Mouse (Mus musculus) hindbrain, embryonic 15.5 days (tissue): ENCODE results near the gene Slc35e3. TPM values are rescaled to one million over a fixed set of nuclear protein-coding genes. Genes with fewer than 3 reads are reported as not detected.
A peak's percentile ranks its signal among the peaks of the same experiment; 100 is the strongest.

Experiments used
- ATAC-seq: fragments of 200-750 bp; cut with Nextera tagmentation; 2 replicates; pipeline ENCODE4 v1.8.0; 2017; ENCODE audit warnings: low read depth, moderate number of reproducible peaks, moderate TSS enrichment; ENCODE audit not compliant: low FRiP score
- H3K27ac ChIP-seq: fragments of 300-500 bp; sonication (generic); replicated peaks from 2 replicates; pipeline ENCODE4 v1.5.1; 2015; ENCODE audit warnings: mild to moderate bottlenecking, inconsistent platforms
- H3K27me3 ChIP-seq: fragments of 300-500 bp; sonication (generic); 2 replicates; pipeline ENCODE4 v1.6.1; 2015; ENCODE audit warnings: control low read depth, inconsistent platforms
- H3K36me3 ChIP-seq: fragments of 300-500 bp; sonication (generic); 2 replicates; pipeline ENCODE4 v1.6.1; 2015; ENCODE audit warnings: control low read depth, inconsistent platforms
- H3K4me1 ChIP-seq: fragments of 300-500 bp; sonication (generic); replicated peaks from 2 replicates; pipeline ENCODE4 v1.6.1; 2015; ENCODE audit warnings: control low read depth, inconsistent platforms
- H3K4me2 ChIP-seq: fragments of 300-500 bp; sonication (generic); 2 replicates; pipeline ENCODE4 v1.6.1; 2015; ENCODE audit warnings: moderate library complexity, mild to moderate bottlenecking, inconsistent platforms
- H3K4me3 ChIP-seq: fragments of 300-500 bp; sonication (generic); 2 replicates; pipeline ENCODE4 v1.5.1; 2015; ENCODE audit warnings: mild to moderate bottlenecking, inconsistent platforms
- H3K9ac ChIP-seq: fragments of 300-500 bp; sonication (generic); 2 replicates; pipeline ENCODE4 v1.6.1; 2015; ENCODE audit warnings: inconsistent platforms
- H3K9me3 ChIP-seq: fragments of 300-500 bp; sonication (generic); 2 replicates; pipeline ENCODE4 v1.6.1; 2016; ENCODE audit warnings: control low read depth, inconsistent platforms
- WGBS: fragments of 180-500 bp; shearing (Covaris S2); methylation state at CpG from one replicate; pipeline ENCODE4 v1.1.7; 2015; 5-methylcytosine and 5-hydroxymethylcytosine counted together
- polyA plus RNA-seq: library from polyadenylated mRNA; unstranded; fragments of >200 nt; fragmentation: Nextera tagmentation; extraction: Ambion mirVana; gene quantifications from 2 replicates; pipeline ENCODE4 v1.2.1, GENCODE M21; 2015

Gene Slc35e3
- polyA plus RNA-seq, 1 experiment from 2014 or later: 32.4 TPM

GRCm38 (mm10) chr10:117692173-117692572, 54.0 kb downstream of the Slc35e3 start:
- H3K27ac ChIP-seq: no peak overlapping the region
- H3K4me3 ChIP-seq: no peak overlapping the region
- no peaks in the 10 kb centered on the region for H3K4me1 ChIP-seq
- no peak for ATAC-seq
- peaks cover 84% of the 10 kb centered on the region for H3K36me3 ChIP-seq
- H3K27me3 ChIP-seq: no peaks in the 10 kb centered on the region
- no peaks in the 10 kb centered on the region for H3K9me3 ChIP-seq
- H3K9ac ChIP-seq: no peak overlapping the region
- no peak overlapping the region for H3K4me2 ChIP-seq

GRCm38 (mm10) chr10:117691389-117691968, 54.7 kb downstream of the Slc35e3 start:
- Histone ChIP-seq H3K9ac (no peak overlapping the region), H3K9me3 (no peaks in the 10 kb centered on the region), H3K27me3 (no peaks in the 10 kb centered on the region), H3K4me1 (no peaks in the 10 kb centered on the region), H3K4me3 (no peak overlapping the region), H3K4me2 (no peak overlapping the region), H3K36me3 (peaks cover 77% of the 10 kb centered on the region), H3K27ac (no peak overlapping the region)
- WGBS: 96% methylated on average over 10 of the region's 10 CpGs
- ATAC-seq: no peak

- 94% methylated on average over 3 of the region's 3 CpGs for WGBS
- H3K4me3 ChIP-seq: no peak overlapping the region
- H3K9ac ChIP-seq: no peak overlapping the region
- no peaks in the 10 kb centered on the region for H3K9me3 ChIP-seq
- no peak overlapping the region for H3K4me2 ChIP-seq
- no peaks in the 10 kb centered on the region for H3K4me1 ChIP-seq
- H3K27ac ChIP-seq: no peak overlapping the region
- H3K27me3 ChIP-seq: no peaks in the 10 kb centered on the region
- no peak for ATAC-seq
- peaks cover 71% of the 10 kb centered on the region for H3K36me3 ChIP-seq
These were observed 55.3 kb downstream of the Slc35e3 start for GRCm38 (mm10) chr10:117690770-117691296.

- ATAC-seq: no peak
- Histone ChIP-seq H3K4me1 (no peaks in the 10 kb centered on the region), H3K27ac (no peak overlapping the region), H3K27me3 (no peaks in the 10 kb centered on the region), H3K9ac (no peak overlapping the region), H3K4me3 (no peak overlapping the region), H3K9me3 (no peaks in the 10 kb centered on the region), H3K4me2 (no peak overlapping the region), H3K36me3 (peaks cover 63% of the 10 kb centered on the region)
- 90% methylated on average over 2 of the region's 2 CpGs for WGBS
These were observed 56.1 kb downstream of the Slc35e3 start for GRCm38 (mm10) chr10:117690101-117690352.

GRCm38 (mm10) chr10:117689297-117690100, 56.7 kb downstream of the Slc35e3 start:
- H3K27me3 ChIP-seq: no peaks in the 10 kb centered on the region
- 95% methylated on average over 11 of the region's 11 CpGs for WGBS
- no peak overlapping the region for H3K4me2 ChIP-seq
- H3K4me1 ChIP-seq: no peaks in the 10 kb centered on the region
- no peaks in the 10 kb centered on the region for H3K9me3 ChIP-seq
- peaks cover 58% of the 10 kb centered on the region for H3K36me3 ChIP-seq
- H3K4me3 ChIP-seq: no peak overlapping the region
- H3K27ac ChIP-seq: no peak overlapping the region
- no peak overlapping the region for H3K9ac ChIP-seq
- no peak for ATAC-seq

GRCm38 (mm10) chr10:117688204-117689151, 57.7 kb downstream of the Slc35e3 start:
- WGBS: 84% methylated on average over 13 of the region's 13 CpGs
- Histone ChIP-seq H3K9me3 (no peaks in the 10 kb centered on the region), H3K9ac (no peak overlapping the region), H3K4me1 (no peaks in the 10 kb centered on the region), H3K27ac (no peak overlapping the region), H3K27me3 (no peaks in the 10 kb centered on the region), H3K4me3 (no peak overlapping the region), H3K4me2 (no peak overlapping the region), H3K36me3 (peaks cover 53% of the 10 kb centered on the region)
- peak; percentile 61; the same call in 1 of the 2 replicates for ATAC-seq

GRCm38 (mm10) chr10:117687577-117687976, 58.6 kb downstream of the Slc35e3 start:
- Histone ChIP-seq H3K4me2 (no peak overlapping the region), H3K27me3 (no peaks in the 10 kb centered on the region), H3K9ac (no peak overlapping the region), H3K36me3 (peaks cover 47% of the 10 kb centered on the region), H3K9me3 (no peaks in the 10 kb centered on the region), H3K27ac (no peak overlapping the region), H3K4me1 (no peaks in the 10 kb centered on the region), H3K4me3 (no peak overlapping the region)
- no peak for ATAC-seq
- 90% methylated on average over 7 of the region's 7 CpGs for WGBS

GRCm38 (mm10) chr10:117687018-117687417, 59.1 kb downstream of the Slc35e3 start:
- H3K4me3 ChIP-seq: no peak overlapping the region
- no peaks in the 10 kb centered on the region for H3K27me3 ChIP-seq
- no peaks in the 10 kb centered on the region for H3K4me1 ChIP-seq
- 85% methylated on average over 3 of the region's 3 CpGs for WGBS
- H3K4me2 ChIP-seq: no peak overlapping the region
- no peak overlapping the region for H3K27ac ChIP-seq
- ATAC-seq: no peak
- H3K9ac ChIP-seq: no peak overlapping the region
- H3K36me3 ChIP-seq: peaks cover 41% of the 10 kb centered on the region
- no peaks in the 10 kb centered on the region for H3K9me3 ChIP-seq

GRCm38 (mm10) chr10:117685849-117686591, 60.1 kb downstream of the Slc35e3 start:
- no peaks in the 10 kb centered on the region for H3K4me1 ChIP-seq
- no peak overlapping the region for H3K4me3 ChIP-seq
- no peak overlapping the region for H3K9ac ChIP-seq
- peaks cover 33% of the 10 kb centered on the region for H3K36me3 ChIP-seq
- no peak overlapping the region for H3K4me2 ChIP-seq
- no peaks in the 10 kb centered on the region for H3K27me3 ChIP-seq
- no peaks in the 10 kb centered on the region for H3K9me3 ChIP-seq
- H3K27ac ChIP-seq: no peak overlapping the region
- WGBS: 95% methylated on average over 13 of the region's 13 CpGs
- no peak for ATAC-seq

GRCm38 (mm10) chr10:117685171-117685848, 60.9 kb downstream of the Slc35e3 start:
- no peak overlapping the region for H3K9ac ChIP-seq
- no peak overlapping the region for H3K27ac ChIP-seq
- H3K4me3 ChIP-seq: no peak overlapping the region
- no peaks in the 10 kb centered on the region for H3K4me1 ChIP-seq
- H3K36me3 ChIP-seq: peaks cover 27% of the 10 kb centered on the region
- ATAC-seq: no peak
- H3K9me3 ChIP-seq: no peaks in the 10 kb centered on the region
- 95% methylated on average over 15 of the region's 15 CpGs for WGBS
- H3K27me3 ChIP-seq: no peaks in the 10 kb centered on the region
- no peak overlapping the region for H3K4me2 ChIP-seq
